Mouse (Mus musculus) liver, embryonic 14.5 days (tissue): ENCODE data around the gene St14. TPM values are rescaled to one million over a fixed set of nuclear protein-coding genes. Genes with fewer than 3 reads are reported as not detected.

ENCODE experiments used
- ATAC-seq: fragments of 200-750 bp; cut with Nextera tagmentation; 2 replicates; pipeline ENCODE4 v1.8.0; 2017; ENCODE audit warnings: moderate number of reproducible peaks, mild to moderate bottlenecking, moderate library complexity; ENCODE audit not compliant: insufficient read depth
- DNase-seq, 3 experiments: peaks; one replicate each; pipeline ENCODE4 v3.0.0-alpha.2; 2012 to 2013; ENCODE audit warnings: low read depth in 3 of 3, low spot score in 3 of 3
- H3K27ac ChIP-seq: fragments of 300-500 bp; sonication (generic); 2 replicates; pipeline ENCODE4 v1.5.1; 2014; ENCODE audit warnings: moderate library complexity, mild to moderate bottlenecking, control low read depth, inconsistent platforms
- H3K27me3 ChIP-seq: fragments of 300-500 bp; sonication (generic); 2 replicates; pipeline ENCODE4 v1.6.1; 2014; ENCODE audit warnings: mild to moderate bottlenecking, low read length, moderate library complexity; ENCODE audit not compliant: control insufficient read depth, insufficient read depth
- H3K36me3 ChIP-seq: fragments of 300-500 bp; sonication (generic); replicated peaks from 2 replicates; pipeline ENCODE4 v1.6.1; 2014; ENCODE audit warnings: low read depth; ENCODE audit not compliant: control insufficient read depth, insufficient read depth
- H3K4me1 ChIP-seq, 2 experiments: fragments of 200-500 bp in 1 of 2; fragments of 300-500 bp in 1 of 2; sonication (generic) in 1 of 2; replicated peaks; 2 replicates each; pipeline ENCODE4 v1.6.1; 2012 to 2014; ENCODE audit warnings: antibody characterized with exemption in 1 of 2, inconsistent platforms in 1 of 2, low read length in 1 of 2; ENCODE audit not compliant: control insufficient read depth in 2 of 2, insufficient read depth in 2 of 2
- H3K4me2 ChIP-seq: fragments of 300-500 bp; sonication (generic); 2 replicates; pipeline ENCODE4 v1.6.1; 2014; ENCODE audit warnings: low read depth, mild to moderate bottlenecking, control low read depth, moderate library complexity
- H3K4me3 ChIP-seq, 2 experiments: fragments of 200-500 bp in 1 of 2; fragments of 300-500 bp in 1 of 2; sonication (generic) in 1 of 2; 2 replicates each; pipeline ENCODE4 v1.5.1; 2012 to 2014; ENCODE audit warnings: low read depth in 2 of 2, low read length in 2 of 2, mild to moderate bottlenecking in 2 of 2, control low read depth in 1 of 2, inconsistent platforms in 1 of 2, moderate library complexity in 1 of 2; ENCODE audit not compliant: insufficient read depth in 1 of 2
- H3K9ac ChIP-seq: fragments of 300-500 bp; sonication (generic); replicated peaks from 2 replicates; pipeline ENCODE4 v1.6.1; 2014; ENCODE audit warnings: mild to moderate bottlenecking, control low read depth, moderate library complexity
- H3K9me3 ChIP-seq: fragments of 300-500 bp; sonication (generic); 2 replicates; pipeline ENCODE4 v1.6.1; 2016; ENCODE audit warnings: low read length, mixed read lengths; ENCODE audit not compliant: control insufficient read depth
- CTCF ChIP-seq: IDR thresholded peaks from 2 replicates; pipeline ENCODE4 v1.5.1; 2016; ENCODE audit warnings: antibody characterized with exemption, low read depth, control low read depth
- EP300 ChIP-seq: IDR thresholded peaks from 2 replicates; pipeline ENCODE4 v1.6.1; 2016; ENCODE audit warnings: antibody characterized with exemption, low read depth
- WGBS: fragments of 180-500 bp; shearing (Covaris S2); extraction: QIAGEN DNeasy Blood & Tissue Kit; methylation state at CpG from one replicate; pipeline ENCODE4 v1.1.7; 2014; ENCODE audit not compliant: insufficient replicate concordance; 5-methylcytosine and 5-hydroxymethylcytosine counted together
- polyA plus RNA-seq, 2 experiments: library from polyadenylated mRNA; depleted of rRNA in 1 of 2; stranded (reverse) in 1 of 2; unstranded in 1 of 2; fragments of >200 nt; fragmentation: Nextera tagmentation in 1 of 2; extraction: Ambion mirVana in 1 of 2; gene quantifications; 2 replicates each; pipeline versions ENCODE4 v1.2.1 to v1.2.3; 2012 to 2014

St14 gene
- polyA plus RNA-seq, 2 experiments, result 0.33 to 0.37 TPM

GRCm38 (mm10) chr9:31118520-31119298, 12.9 kb downstream of the St14 start:
- Histone ChIP-seq H3K4me1 (no peaks in the 10 kb centered on the region; a peak in 1 of 4 replicates), H3K9me3 (no peaks in the 10 kb centered on the region), H3K27ac (no peak overlapping the region), H3K4me3 (no peak overlapping the region), H3K36me3 (no peaks in the 10 kb centered on the region), H3K9ac (no peak overlapping the region), H3K4me2 (no peak overlapping the region), H3K27me3 (no peaks in the 10 kb centered on the region)
- no peak for TF ChIP-seq EP300
- no peak for TF ChIP-seq CTCF
- no peak for ATAC-seq
- no peak for DNase-seq
- WGBS, result 30% methylated on average over 11 of the region's 11 CpGs

GRCm38 (mm10) chr9:31117488-31117887, 14.2 kb downstream of the St14 start:
- TF ChIP-seq EP300 (no peak), CTCF (no peak)
- no peak overlapping the region for H3K27ac ChIP-seq
- H3K36me3 ChIP-seq, result no peaks in the 10 kb centered on the region
- WGBS, result 67% methylated on average over 6 of the region's 6 CpGs
- no peak for ATAC-seq
- H3K4me3 ChIP-seq, result no peak overlapping the region
- DNase-seq, result no peak
- H3K4me1 ChIP-seq, result no peaks in the 10 kb centered on the region; a peak in 1 of 4 replicates
- no peak overlapping the region for H3K9ac ChIP-seq
- no peaks in the 10 kb centered on the region for H3K9me3 ChIP-seq
- H3K4me2 ChIP-seq, result no peak overlapping the region
- H3K27me3 ChIP-seq, result no peaks in the 10 kb centered on the region

- TF ChIP-seq CTCF, result no peak
- TF ChIP-seq EP300, result no peak
These were observed 14.6 kb downstream of the St14 start for GRCm38 (mm10) chr9:31117088-31117487.

GRCm38 (mm10) chr9:31115586-31115985, 16.1 kb downstream of the St14 start:
- ATAC-seq, result no peak

More at GRCm38 (mm10) chr9:31117088-31117487, 14.6 kb downstream of the St14 start:
- Histone ChIP-seq H3K9me3 (no peaks in the 10 kb centered on the region), H3K4me3 (no peak overlapping the region), H3K36me3 (no peaks in the 10 kb centered on the region), H3K27me3 (no peaks in the 10 kb centered on the region), H3K4me1 (no peaks in the 10 kb centered on the region; a peak in 1 of 4 replicates), H3K9ac (no peak overlapping the region), H3K27ac (no peak overlapping the region), H3K4me2 (no peak overlapping the region)
- no peak for DNase-seq
- WGBS, result 75% methylated on average over 11 of the region's 11 CpGs
- ATAC-seq, result no peak

GRCm38 (mm10) chr9:31108464-31108863, 23.2 kb downstream of the St14 start:
- Histone ChIP-seq H3K4me1 (no peaks in the 10 kb centered on the region), H3K27ac (no peak overlapping the region), H3K9ac (no peak overlapping the region), H3K9me3 (no peaks in the 10 kb centered on the region), H3K27me3 (no peaks in the 10 kb centered on the region), H3K36me3 (no peaks in the 10 kb centered on the region), H3K4me2 (no peak overlapping the region), H3K4me3 (no peak overlapping the region)
- no peak for TF ChIP-seq EP300
- no peak for TF ChIP-seq CTCF
- ATAC-seq (no peak), DNase-seq (no peak)
- 72% methylated on average over 8 of the region's 8 CpGs for WGBS

More at GRCm38 (mm10) chr9:31115586-31115985, 16.1 kb downstream of the St14 start:
- Histone ChIP-seq H3K4me2 (no peak overlapping the region), H3K9me3 (no peaks in the 10 kb centered on the region), H3K4me3 (no peak overlapping the region), H3K27ac (no peak overlapping the region), H3K36me3 (no peaks in the 10 kb centered on the region), H3K9ac (no peak overlapping the region), H3K27me3 (no peaks in the 10 kb centered on the region), H3K4me1 (no peaks in the 10 kb centered on the region; a peak in 1 of 4 replicates)
- TF ChIP-seq EP300 (no peak), CTCF (no peak)
- DNase-seq, result no peak
